In genomic region chr4:72469236-72469875, GRCm38 (mm10) we compare ENCODE assay signal across 11 mouse cellular contexts.
DNase-seq lines count a peak whose midpoint lies in the region; ATAC-seq lines count a peak whose summit lies in the region.
"Had no signal": no experiment of that assay in that cellular context is flagged by ENCODE, and none has a peak within 500 bp of the region (broad histone marks: within the 10 kb centered on the region; RNA-seq: fewer than 3 reads in every experiment).

No protein-coding gene starts in this region.

- H3K27ac ChIP-seq in midbrain, embryonic 14.5 days (replicated peaks; ENCODE audit: low read depth, low read length), result no peak overlapping the region
- H3K27ac ChIP-seq in midbrain, embryonic 16.5 days (ENCODE audit: low read length), result no peak overlapping the region
- H3K27ac ChIP-seq: embryonic facial prominence, embryonic 13.5 days; limb, embryonic 12.5 days had no signal

- H3K4me2 ChIP-seq in midbrain, embryonic 14.5 days (ENCODE audit: low read length), result no peak overlapping the region
- no peak overlapping the region for H3K4me2 ChIP-seq in midbrain, embryonic 16.5 days (ENCODE audit: low read length)
- H3K4me2 ChIP-seq: embryonic facial prominence, embryonic 13.5 days; limb, embryonic 12.5 days had no signal

- no peaks in the 10 kb centered on the region for H3K36me3 ChIP-seq in midbrain, embryonic 14.5 days (ENCODE audit: control insufficient read depth, insufficient read depth, low read length)
- no peaks in the 10 kb centered on the region for H3K36me3 ChIP-seq in midbrain, embryonic 16.5 days (ENCODE audit: control insufficient read depth, insufficient read depth, low read length)
- H3K36me3 ChIP-seq: embryonic facial prominence, embryonic 13.5 days; limb, embryonic 12.5 days had no signal

- WGBS in midbrain, embryonic 14.5 days, result 60% methylated on average over 1 of the region's 1 CpGs
- WGBS in midbrain, embryonic 16.5 days, result 56% methylated on average over 1 of the region's 1 CpGs

- no peaks in the 10 kb centered on the region for H3K4me1 ChIP-seq in midbrain, embryonic 14.5 days (ENCODE audit: control insufficient read depth, insufficient read depth, low read length)
- H3K4me1 ChIP-seq in midbrain, embryonic 16.5 days (ENCODE audit: control insufficient read depth, insufficient read depth, low read length), result no peaks in the 10 kb centered on the region
- H3K4me1 ChIP-seq: embryonic facial prominence, embryonic 13.5 days; limb, embryonic 12.5 days had no signal

- DNase-seq in heart, adult 8-10 months (ENCODE audit: low spot score), result peak; percentile 1
- DNase-seq in heart, adult 11 months, result no peak
- DNase-seq in midbrain, embryonic 14.5 days, result peak; percentile 2
- peak; percentile 13 to 70 for DNase-seq in cerebellum, postnatal 25 days
- DNase-seq in right cerebral cortex, postnatal 4 days, result peak; percentile 19
- DNase-seq in spleen, postnatal 4 days (ENCODE audit: low spot score in 2 of 2), result no peak
- DNase-seq: heart, postnatal 10 days; kidney, adult 2 months had no signal

- no peak overlapping the region for H3K4me3 ChIP-seq in midbrain, embryonic 14.5 days (replicated peaks; ENCODE audit: low read depth, low read length)
- no peak overlapping the region for H3K4me3 ChIP-seq in midbrain, embryonic 16.5 days (ENCODE audit: low read depth, low read length)
- H3K4me3 ChIP-seq: embryonic facial prominence, embryonic 13.5 days; limb, embryonic 12.5 days had no signal

- H3K9ac ChIP-seq in midbrain, embryonic 14.5 days (replicated peaks; ENCODE audit: low read length), result no peak overlapping the region
- H3K9ac ChIP-seq in midbrain, embryonic 16.5 days (ENCODE audit: low read depth, low read length), result no peak overlapping the region
- H3K9ac ChIP-seq: embryonic facial prominence, embryonic 13.5 days; limb, embryonic 12.5 days had no signal

- no peaks in the 10 kb centered on the region for H3K9me3 ChIP-seq in midbrain, embryonic 14.5 days (ENCODE audit: control insufficient read depth, low read length)
- H3K9me3 ChIP-seq in midbrain, embryonic 16.5 days (replicated peaks; ENCODE audit: control insufficient read depth, low read length, poor library complexity, severe bottlenecking), result no peaks in the 10 kb centered on the region
- H3K9me3 ChIP-seq: embryonic facial prominence, embryonic 13.5 days; limb, embryonic 12.5 days had no signal

- H3K27me3 ChIP-seq in midbrain, embryonic 14.5 days (ENCODE audit: control insufficient read depth, insufficient read depth, low read length), result no peaks in the 10 kb centered on the region
- H3K27me3 ChIP-seq in midbrain, embryonic 16.5 days (ENCODE audit: control insufficient read depth, insufficient read depth, low read depth, low read length), result no peaks in the 10 kb centered on the region
- H3K27me3 ChIP-seq: embryonic facial prominence, embryonic 13.5 days; limb, embryonic 12.5 days had no signal

- ATAC-seq in midbrain, embryonic 14.5 days (ENCODE audit: low FRiP score, low TSS enrichment), result no peak
- no peak for ATAC-seq in midbrain, embryonic 16.5 days

Comparison
In these comparisons a context has a peak if more than half of its experiments do, and no peak if none do; other contexts are left out.
1. DNase-seq: peak in heart, adult 8-10 months (single experiment), midbrain, embryonic 14.5 days (single experiment), cerebellum, postnatal 25 days (2 of 2) and right cerebral cortex, postnatal 4 days (single experiment); none in heart, adult 11 months (single experiment) and spleen, postnatal 4 days (0 of 2).